Mouse (Mus musculus) heart, embryonic 11.5 days (tissue): ENCODE measurements around the gene Cytl1. TPM values are rescaled to one million over a fixed set of nuclear protein-coding genes. Genes with fewer than 3 reads are reported as not detected.

ENCODE experiments used
- ATAC-seq: fragments of 200-750 bp; cut with Nextera tagmentation; replicated peaks from 2 replicates; pipeline ENCODE4 v1.8.0; 2017; ENCODE audit warnings: moderate library complexity; ENCODE audit not compliant: insufficient number of reproducible peaks, low FRiP score, low TSS enrichment
- H3K27ac ChIP-seq: fragments of 300-500 bp; sonication (generic); 2 replicates; pipeline ENCODE4 v1.5.1; 2014; ENCODE audit warnings: mild to moderate bottlenecking, low read depth, low read length
- H3K27me3 ChIP-seq: fragments of 300-500 bp; sonication (generic); 2 replicates; pipeline ENCODE4 v1.6.1; 2014; ENCODE audit warnings: mild to moderate bottlenecking, low read length, mixed read lengths; ENCODE audit not compliant: control insufficient read depth, insufficient read depth
- H3K36me3 ChIP-seq: fragments of 300-500 bp; sonication (generic); 2 replicates; pipeline ENCODE4 v1.6.1; 2014; ENCODE audit warnings: mild to moderate bottlenecking, low read length, moderate library complexity, mixed read lengths; ENCODE audit not compliant: control insufficient read depth, insufficient read depth
- H3K4me1 ChIP-seq: fragments of 300-500 bp; sonication (generic); 2 replicates; pipeline ENCODE4 v1.6.1; 2014; ENCODE audit warnings: low read length; ENCODE audit not compliant: control insufficient read depth, insufficient read depth
- H3K4me2 ChIP-seq: fragments of 300-500 bp; sonication (generic); 2 replicates; pipeline ENCODE4 v1.6.1; 2014; ENCODE audit warnings: mild to moderate bottlenecking, moderate library complexity
- H3K4me3 ChIP-seq: fragments of 300-500 bp; sonication (generic); 2 replicates; pipeline ENCODE4 v1.5.1; 2014; ENCODE audit warnings: low read depth, low read length
- H3K9ac ChIP-seq: fragments of 300-500 bp; sonication (generic); 2 replicates; pipeline ENCODE4 v1.6.1; 2014; ENCODE audit warnings: mild to moderate bottlenecking, low read depth, low read length, moderate library complexity
- H3K9me3 ChIP-seq: fragments of 300-500 bp; sonication (generic); replicated peaks from 2 replicates; pipeline ENCODE4 v1.6.1; 2016; ENCODE audit warnings: low read length; ENCODE audit not compliant: control insufficient read depth
- WGBS: fragments of 180-500 bp; shearing (Covaris S2); extraction: QIAGEN DNeasy Blood & Tissue Kit; methylation state at CpG from one replicate; pipeline ENCODE4 v1.1.7; 2014; ENCODE audit not compliant: insufficient replicate concordance; 5-methylcytosine and 5-hydroxymethylcytosine counted together
- polyA plus RNA-seq: library from polyadenylated mRNA; unstranded; fragments of >200 nt; fragmentation: Nextera tagmentation; extraction: Ambion mirVana; gene quantifications from 2 replicates; pipeline ENCODE4 v1.2.1, GENCODE M21; 2014

Gene Cytl1
- polyA plus RNA-seq, 1 experiment from 2014 or later = 2.3 TPM

GRCm38 (mm10) chr5:37783306-37783705 is 48.0 kb downstream of the Cytl1 start:
- Histone ChIP-seq H3K9ac (no peak overlapping the region), H3K4me3 (no peak overlapping the region), H3K9me3 (no peaks in the 10 kb centered on the region), H3K4me2 (no peak overlapping the region), H3K4me1 (no peaks in the 10 kb centered on the region), H3K27me3 (no peaks in the 10 kb centered on the region), H3K27ac (no peak overlapping the region), H3K36me3 (no peaks in the 10 kb centered on the region)
- no peak for ATAC-seq
- WGBS = 70% methylated on average over 8 of the region's 8 CpGs

DNA sequence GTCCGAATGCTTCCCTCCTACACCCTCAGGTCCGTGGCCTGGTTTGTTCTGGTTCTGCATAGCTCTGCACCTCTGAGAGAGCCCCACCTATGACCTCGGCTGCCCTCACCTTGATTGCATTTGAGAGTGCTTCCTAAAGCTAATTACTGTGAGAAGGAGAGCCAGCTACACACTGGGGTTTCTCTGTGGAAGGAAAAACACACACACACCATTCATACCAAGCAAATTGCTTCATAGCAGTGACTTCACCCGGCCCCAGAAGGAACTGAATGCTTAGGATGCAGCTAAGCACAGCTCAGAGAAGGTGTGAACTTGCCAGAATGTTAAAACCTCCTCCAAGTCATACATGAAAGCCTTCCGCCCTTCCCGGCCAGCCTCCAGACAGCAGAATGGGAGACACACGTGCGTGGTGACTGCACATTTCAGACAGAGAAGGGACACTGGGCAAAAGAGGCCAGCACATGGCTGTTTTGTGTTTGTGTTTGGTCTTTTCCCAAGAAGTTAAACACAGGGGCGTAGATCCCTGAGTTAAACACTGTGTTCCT is 49.6 kb downstream of the Cytl1 start:
- Histone ChIP-seq H3K4me2 (no peak overlapping the region), H3K27ac (no peak overlapping the region), H3K9me3 (no peaks in the 10 kb centered on the region), H3K4me1 (no peaks in the 10 kb centered on the region), H3K36me3 (no peaks in the 10 kb centered on the region), H3K9ac (no peak overlapping the region), H3K4me3 (no peak overlapping the region), H3K27me3 (no peaks in the 10 kb centered on the region)
- 69% methylated on average over 9 of the region's 9 CpGs for WGBS
- ATAC-seq = no peak

Other genes with a start within 250 kb of the Cytl1 start
- 0.58 and 0.90 TPM in 2 replicates for gene Stk32b, start 18.3 kb upstream of the Cytl1 start, polyA plus RNA-seq
- gene Msx1, start 89.1 kb downstream of the Cytl1 start, polyA plus RNA-seq = 18.3 and 18.6 TPM in 2 replicates